Comparison of ENCODE assay signal across 17 mouse cellular contexts in the genomic region with DNA sequence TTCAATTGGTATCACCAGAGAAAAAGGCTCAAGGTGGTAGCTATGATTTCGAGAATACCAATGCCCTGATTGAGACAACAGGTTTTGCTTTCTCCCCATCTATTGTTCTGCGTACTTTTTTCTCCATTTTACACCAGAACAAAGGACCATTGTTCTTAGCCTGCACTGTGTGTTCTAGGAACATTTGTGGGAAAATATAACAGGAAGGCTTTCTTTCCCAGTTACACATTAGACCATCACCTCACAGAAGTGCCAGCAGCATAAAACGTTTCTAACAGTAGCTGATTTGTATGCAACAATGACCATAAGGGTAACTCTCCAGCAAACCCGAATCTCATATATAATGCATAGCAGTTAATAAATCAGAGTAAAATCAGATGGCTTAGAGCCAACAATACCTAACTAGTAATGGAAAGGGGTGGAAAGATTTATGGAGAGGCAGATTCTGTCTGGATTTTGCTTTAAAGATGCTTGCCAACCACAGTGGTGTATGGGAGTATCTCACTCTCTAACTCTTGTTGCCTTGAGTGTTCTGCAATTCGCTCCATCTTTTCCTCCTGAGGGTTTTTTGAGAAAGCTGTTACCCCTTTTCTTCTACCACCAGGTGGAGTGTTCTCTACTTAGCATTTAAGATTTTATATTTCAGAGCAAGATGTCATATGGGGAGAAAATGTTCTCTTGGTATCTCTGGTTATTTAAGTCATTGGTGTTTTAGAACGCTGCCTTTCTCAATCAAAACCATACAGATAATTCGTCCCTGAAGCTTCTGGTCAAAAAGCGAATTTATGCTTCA.
DNase-seq lines count a peak whose midpoint lies in the region; ATAC-seq and TF ChIP-seq lines count a peak whose summit lies in the region.
"Had no signal": no experiment of that assay in that cellular context is flagged by ENCODE, and none has a peak within 500 bp of the region (broad histone marks: within the 10 kb centered on the region; RNA-seq: fewer than 3 reads in every experiment).

No protein-coding gene starts in this region.

- no peak for DNase-seq in kidney, postnatal 10 days
- DNase-seq in midbrain, postnatal 0 days (ENCODE audit: low spot score) = no peak
- peak; percentile 41 for DNase-seq in hindlimb bud, embryonic 11.5 days (ENCODE audit: extremely low spot score, low read depth, low spot score)
- no peak for DNase-seq in cerebellum, adult 2 months
- no peak for DNase-seq in right cerebral cortex, adult 2 months (ENCODE audit: low spot score in 2 of 2)
- DNase-seq: cerebellum, adult 9-10 months; gastrocnemius, postnatal 25 days; heart, postnatal 36 days; left cerebral cortex, postnatal 4 days; right cerebral cortex, postnatal 4 days had no signal

- TF ChIP-seq CTCF in midbrain, postnatal 0 days (IDR thresholded peaks at IDR 0.05) = peak; percentile 55
- TF ChIP-seq CTCF in cerebellum, adult 2 months (IDR thresholded peaks at IDR 0.05; ENCODE audit: borderline replicate concordance, insufficient read depth, low read depth, low read length) = no peak

- H3K27ac ChIP-seq in kidney, embryonic 14.5 days (ENCODE audit: low read depth, low read length) = no peak overlapping the region
- H3K27ac ChIP-seq in midbrain, postnatal 0 days (ENCODE audit: low read depth, low read length) = no peak overlapping the region
- no peak overlapping the region for H3K27ac ChIP-seq in midbrain, embryonic 13.5 days
- H3K27ac ChIP-seq in cerebellum, adult 2 months (ENCODE audit: insufficient read depth, low read length) = no peak overlapping the region
- H3K27ac ChIP-seq: embryonic facial prominence, embryonic 12.5 days; forebrain, embryonic 12.5 days; heart, embryonic 10.5 days; intestine, embryonic 15.5 days had no signal

- H3K4me2 ChIP-seq in kidney, embryonic 14.5 days (replicated peaks; ENCODE audit: low read depth, low read length) = no peak overlapping the region
- no peak overlapping the region for H3K4me2 ChIP-seq in midbrain, postnatal 0 days (ENCODE audit: low read depth, low read length, poor library complexity, severe bottlenecking)
- H3K4me2 ChIP-seq in midbrain, embryonic 13.5 days (replicated peaks) = no peak overlapping the region
- H3K4me2 ChIP-seq: embryonic facial prominence, embryonic 12.5 days; forebrain, embryonic 12.5 days; intestine, embryonic 15.5 days had no signal

- no peak overlapping the region for H3K4me3 ChIP-seq in kidney, embryonic 14.5 days (ENCODE audit: low read length)
- H3K4me3 ChIP-seq in midbrain, postnatal 0 days (ENCODE audit: low read depth, low read length) = no peak overlapping the region
- H3K4me3 ChIP-seq in midbrain, embryonic 13.5 days (replicated peaks) = no peak overlapping the region
- H3K4me3 ChIP-seq in cerebellum, adult 2 months (replicated peaks; ENCODE audit: insufficient read depth, low read depth, low read length) = no peak overlapping the region
- H3K4me3 ChIP-seq: embryonic facial prominence, embryonic 12.5 days; forebrain, embryonic 12.5 days; heart, embryonic 10.5 days; intestine, embryonic 15.5 days had no signal

- no peak overlapping the region for H3K9ac ChIP-seq in kidney, embryonic 14.5 days (ENCODE audit: low read depth, low read length)
- H3K9ac ChIP-seq in midbrain, postnatal 0 days (replicated peaks; ENCODE audit: low read length, poor library complexity, severe bottlenecking) = no peak overlapping the region
- no peak overlapping the region for H3K9ac ChIP-seq in midbrain, embryonic 13.5 days (replicated peaks)
- H3K9ac ChIP-seq: embryonic facial prominence, embryonic 12.5 days; forebrain, embryonic 12.5 days; intestine, embryonic 15.5 days had no signal

- no peaks in the 10 kb centered on the region for H3K36me3 ChIP-seq in kidney, embryonic 14.5 days (ENCODE audit: control insufficient read depth, insufficient read depth, low read length)
- H3K36me3 ChIP-seq in midbrain, postnatal 0 days (ENCODE audit: insufficient read depth, low read length) = no peaks in the 10 kb centered on the region
- no peaks in the 10 kb centered on the region for H3K36me3 ChIP-seq in midbrain, embryonic 13.5 days
- H3K36me3 ChIP-seq: embryonic facial prominence, embryonic 12.5 days; forebrain, embryonic 12.5 days; heart, embryonic 10.5 days; intestine, embryonic 15.5 days had no signal

- H3K27me3 ChIP-seq in kidney, embryonic 14.5 days (ENCODE audit: control insufficient read depth, insufficient read depth, low read length) = peaks cover 6% of the 10 kb centered on the region; the same call in 1 of the 2 replicates
- no peaks in the 10 kb centered on the region for H3K27me3 ChIP-seq in midbrain, postnatal 0 days (ENCODE audit: insufficient read depth, low read length)
- 0 out of 2 replicates have a peak, but pooled peaks cover 4% of the 10 kb centered on the region for H3K27me3 ChIP-seq in midbrain, embryonic 13.5 days
- H3K27me3 ChIP-seq in cerebellum, adult 2 months (ENCODE audit: control insufficient read depth, insufficient read depth, low read length) = no peaks in the 10 kb centered on the region
- H3K27me3 ChIP-seq: CH12.LX; intestine, embryonic 15.5 days had no signal

- WGBS in kidney, embryonic 14.5 days = 59% methylated on average over 8 of the region's 8 CpGs
- WGBS in midbrain, postnatal 0 days = 65% methylated on average over 8 of the region's 8 CpGs
- WGBS in midbrain, embryonic 13.5 days = 67% methylated on average over 8 of the region's 8 CpGs
- WGBS in cerebellum, adult 2 months = 58% methylated on average over 8 of the region's 8 CpGs

- no peaks in the 10 kb centered on the region for H3K9me3 ChIP-seq in kidney, embryonic 14.5 days (ENCODE audit: control insufficient read depth, low read length)
- H3K9me3 ChIP-seq in midbrain, postnatal 0 days (ENCODE audit: low read length) = no peaks in the 10 kb centered on the region
- no peaks in the 10 kb centered on the region for H3K9me3 ChIP-seq in midbrain, embryonic 13.5 days
- H3K9me3 ChIP-seq: embryonic facial prominence, embryonic 12.5 days; forebrain, embryonic 12.5 days; heart, embryonic 10.5 days; intestine, embryonic 15.5 days had no signal

- TF ChIP-seq POLR2A in cerebellum, adult 2 months (IDR thresholded peaks at IDR 0.05; ENCODE audit: borderline replicate concordance, insufficient read depth, low read length) = no peak

- peak; percentile 51 for ATAC-seq in kidney, embryonic 14.5 days (ENCODE audit: low FRiP score, low TSS enrichment)
- ATAC-seq in midbrain, postnatal 0 days (ENCODE audit: low FRiP score) = no peak
- ATAC-seq in midbrain, embryonic 13.5 days = no peak
- ATAC-seq: intestine, embryonic 15.5 days had no signal

- no peaks in the 10 kb centered on the region for H3K4me1 ChIP-seq in kidney, embryonic 14.5 days (ENCODE audit: control insufficient read depth, insufficient read depth, low read length)
- H3K4me1 ChIP-seq in midbrain, postnatal 0 days (ENCODE audit: insufficient read depth, low read length) = no peaks in the 10 kb centered on the region
- no peaks in the 10 kb centered on the region for H3K4me1 ChIP-seq in midbrain, embryonic 13.5 days (replicated peaks)
- no peaks in the 10 kb centered on the region for H3K4me1 ChIP-seq in cerebellum, adult 2 months (ENCODE audit: control insufficient read depth, insufficient read depth, low read length)
- H3K4me1 ChIP-seq: embryonic facial prominence, embryonic 12.5 days; forebrain, embryonic 12.5 days; heart, embryonic 10.5 days; intestine, embryonic 15.5 days had no signal
